In the genomic region with DNA sequence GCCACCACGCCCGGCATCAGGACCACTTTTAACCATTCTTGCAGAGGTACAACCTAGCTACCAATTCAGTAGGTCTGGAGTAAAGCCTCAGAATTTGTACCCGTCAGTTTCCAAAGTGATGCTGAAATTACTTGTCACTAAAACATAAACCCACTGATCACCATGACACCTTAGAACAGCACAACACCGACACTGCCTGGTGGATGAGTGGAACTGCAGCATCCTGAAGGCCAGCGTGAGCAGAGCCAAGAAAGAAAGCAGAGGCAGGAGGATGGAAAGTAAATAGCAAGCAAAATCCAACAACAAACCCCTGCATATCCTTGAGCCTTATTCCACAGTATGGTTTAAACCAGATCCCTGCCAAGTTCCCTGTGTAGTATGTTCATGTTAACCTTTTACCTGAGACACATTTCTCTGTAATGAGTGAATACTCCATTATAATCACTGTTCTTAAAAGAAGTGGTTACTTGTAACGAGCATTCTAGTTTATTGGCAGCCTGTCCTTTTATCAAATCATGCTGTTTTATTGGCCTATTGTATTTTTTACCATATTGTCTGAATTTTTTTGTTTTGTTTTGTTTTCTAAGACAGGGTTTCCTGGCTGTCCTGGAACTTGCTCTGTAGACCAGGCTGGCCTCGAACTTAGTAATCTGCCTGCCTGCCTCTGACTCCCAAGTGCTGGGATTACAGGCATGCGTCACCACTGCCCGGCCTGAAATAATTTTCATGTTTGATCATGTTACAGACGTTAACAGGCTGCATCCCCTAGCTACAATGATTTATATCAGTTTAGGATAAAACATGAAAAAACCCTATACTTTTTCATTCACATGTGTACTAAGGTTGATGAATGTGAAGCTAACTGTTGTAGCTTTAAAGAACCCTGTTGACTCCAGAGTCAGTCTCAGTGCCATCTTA, we compare ENCODE assay signal across 8 mouse cellular contexts. TPM values are rescaled to one million over a fixed set of nuclear protein-coding genes. Genes with fewer than 3 reads are reported as not detected.
DNase-seq lines count a peak whose midpoint lies in the region; TF ChIP-seq lines count a peak whose summit lies in the region.

No protein-coding gene starts in this region.

- intact Hi-C loops in heart, postnatal 25 days (cut with DNase I), result no loop called here
- intact Hi-C loops in left cerebral cortex, adult 2 months (cut with DNase I), result no loop called here

- H3K27me3 ChIP-seq in myocyte (ENCODE audit: control insufficient read depth, insufficient read depth, insufficient read length), result no peaks in the 10 kb centered on the region

- H3K27ac ChIP-seq in left cerebral cortex, adult 2 months, result no peak overlapping the region

- H3K4me2 ChIP-seq in myocyte (ENCODE audit: low read depth), result no peak overlapping the region

- TF ChIP-seq CTCF in left cerebral cortex, adult 2 months (IDR thresholded peaks at IDR 0.05), result peak; percentile 86

- peaks cover 14% of the 10 kb centered on the region for H3K36me3 ChIP-seq in myocyte (ENCODE audit: control insufficient read depth, insufficient read depth)

- peak; percentile 73 for DNase-seq in heart, adult 11 months
- no peak for DNase-seq in heart, postnatal 25 days (ENCODE audit: low spot score)
- peak; percentile 53 to 64 for DNase-seq in CD8-positive naive resting alpha-beta T cell, adult 2 months (ENCODE audit: low read depth in 2 of 2, low spot score in 2 of 2)
- peak; percentile 33 for DNase-seq in c-Kit-negative CD71-positive TER-119-positive erythroid progenitor cells, embryonic 14.5 days (ENCODE audit: low read depth, low spot score)
- DNase-seq in frontal cortex, adult 2 months (ENCODE audit: extremely low spot score in 1 of 2, low spot score in 1 of 2), result peak; percentile 19 to 53
- peak in 1 of 2 experiments; percentile 49 for DNase-seq in left cerebral cortex, adult 2 months (ENCODE audit: extremely low spot score in 1 of 2, low spot score in 2 of 2)
- DNase-seq in yolk sac, embryonic 10.5 days (ENCODE audit: low spot score), result peak; percentile 27

- H3K4me3 ChIP-seq in left cerebral cortex, adult 2 months, result no peak overlapping the region
- H3K4me3 ChIP-seq in myocyte, result no peak overlapping the region

- H3ac ChIP-seq in myocyte (ENCODE audit: control insufficient read depth, insufficient read length), result no peak overlapping the region

- no peaks in the 10 kb centered on the region for H3K79me2 ChIP-seq in myocyte (ENCODE audit: control insufficient read depth, insufficient read depth)

- no peak for TF ChIP-seq POLR2A in myocyte (IDR thresholded peaks at IDR 0.05; ENCODE audit: insufficient read length, low read depth)

TF ChIP-seq in myocyte, 11 proteins besides CTCF, POLR2A, EP300 and RAD21:
- TF ChIP-seq CEBPB (IDR thresholded peaks at IDR 0.05; ENCODE audit: insufficient read depth, poor library complexity, severe bottlenecking), result no peak
- no peak for TF ChIP-seq REST (IDR thresholded peaks at IDR 0.05; ENCODE audit: insufficient read depth, insufficient read length)
- peak; percentile 41 for TF ChIP-seq POLR2AphosphoS2 (IDR thresholded peaks at IDR 0.05; ENCODE audit: insufficient read length, low read depth)
- TF ChIP-seq TCF3 (IDR thresholded peaks at IDR 0.05; ENCODE audit: insufficient read length, low read depth), result no peak

RNA-seq across cellular contexts. Expression of a gene that starts 26.5 kb away (rescaled TPM):
- not detected for total RNA-seq in heart, postnatal 25 days (2021)
- 3.4 and 4.0 TPM in 2 replicates for polyA plus RNA-seq in frontal cortex, adult 2 months (2012; rRNA removed)
- 1 to 10 TPM; 2.2 to 3.0 TPM for total RNA-seq in left cerebral cortex, adult 2 months (2021)
- not detected for polyA plus RNA-seq in myocyte (2012; fragmentation: generic; extraction: Trizol)

RNA-seq across cellular contexts. Expression of a gene that starts 36.0 kb away (rescaled TPM):
- 10 to 100 TPM; 47.0 to 53.6 TPM for total RNA-seq in heart, postnatal 25 days (2021)
- 56.1 and 62.4 TPM in 2 replicates for polyA plus RNA-seq in frontal cortex, adult 2 months (2012; rRNA removed)
- 100 to 1,000 TPM in 1 of 2 experiments, 10 to 100 TPM in 1; 95.3 to 102 TPM for total RNA-seq in left cerebral cortex, adult 2 months (2021)
- 25.2 TPM for polyA plus RNA-seq in myocyte (2012; fragmentation: generic; extraction: Trizol)
